Mouse (Mus musculus) thymus, adult 2 months (tissue): ENCODE results near the gene Tcf12. TPM values are rescaled to one million over a fixed set of nuclear protein-coding genes. Genes with fewer than 3 reads are reported as not detected.

Experiments
- DNase-seq: peaks from one replicate; pipeline ENCODE4 v3.0.0; 2021
- H3K27ac ChIP-seq: fragments of 200-500 bp; 2 replicates; pipeline ENCODE4 v1.5.1; 2012; ENCODE audit warnings: low read length, control low read depth; ENCODE audit not compliant: control insufficient read depth, insufficient read depth
- H3K27me3 ChIP-seq: fragments of 200-500 bp; 2 replicates; pipeline ENCODE4 v1.6.1; 2012; ENCODE audit warnings: mild to moderate bottlenecking, low read length, moderate library complexity, mixed read lengths; ENCODE audit not compliant: control insufficient read depth, insufficient read depth
- H3K36me3 ChIP-seq: fragments of 200-500 bp; 2 replicates; pipeline ENCODE4 v1.6.1; 2012; ENCODE audit warnings: mild to moderate bottlenecking, low read length, moderate library complexity; ENCODE audit not compliant: control insufficient read depth, insufficient read depth
- H3K4me1 ChIP-seq: fragments of 200-500 bp; replicated peaks from 2 replicates; pipeline ENCODE4 v1.6.1; 2012; ENCODE audit warnings: low read length; ENCODE audit not compliant: control insufficient read depth, insufficient read depth
- H3K4me3 ChIP-seq: fragments of 200-500 bp; 2 replicates; pipeline ENCODE4 v1.5.1; 2012; ENCODE audit warnings: mild to moderate bottlenecking, low read length, control low read depth, moderate library complexity; ENCODE audit not compliant: control insufficient read depth, insufficient read depth
- CTCF ChIP-seq: fragments of 200-500 bp; IDR thresholded peaks from 2 replicates; pipeline ENCODE4 v1.5.1; 2012; ENCODE audit warnings: mild to moderate bottlenecking, control low read depth, low read length, moderate library complexity, borderline replicate concordance; ENCODE audit not compliant: control insufficient read depth, poor library complexity, insufficient read depth; ENCODE audit errors: extremely low read depth
- POLR2A ChIP-seq: fragments of 200-500 bp; IDR thresholded peaks from 2 replicates; pipeline ENCODE4 v1.6.1; 2012; ENCODE audit warnings: mild to moderate bottlenecking, low read length, control low read depth, moderate library complexity; ENCODE audit not compliant: control insufficient read depth, poor library complexity, insufficient read depth; ENCODE audit errors: extremely low read depth
- WGBS: fragments of 180-500 bp; shearing (Covaris S2); methylation state at CpG from one replicate; pipeline ENCODE4 v1.1.7; 2018; 5-methylcytosine and 5-hydroxymethylcytosine counted together
- polyA plus RNA-seq: library from polyadenylated mRNA; depleted of rRNA; stranded (reverse); fragments of >200 nt; gene quantifications from 2 replicates; pipeline ENCODE4 v1.2.3, GENCODE M21; 2012

The Tcf12 gene
- polyA plus RNA-seq, 1 experiment: 416 TPM

DNA sequence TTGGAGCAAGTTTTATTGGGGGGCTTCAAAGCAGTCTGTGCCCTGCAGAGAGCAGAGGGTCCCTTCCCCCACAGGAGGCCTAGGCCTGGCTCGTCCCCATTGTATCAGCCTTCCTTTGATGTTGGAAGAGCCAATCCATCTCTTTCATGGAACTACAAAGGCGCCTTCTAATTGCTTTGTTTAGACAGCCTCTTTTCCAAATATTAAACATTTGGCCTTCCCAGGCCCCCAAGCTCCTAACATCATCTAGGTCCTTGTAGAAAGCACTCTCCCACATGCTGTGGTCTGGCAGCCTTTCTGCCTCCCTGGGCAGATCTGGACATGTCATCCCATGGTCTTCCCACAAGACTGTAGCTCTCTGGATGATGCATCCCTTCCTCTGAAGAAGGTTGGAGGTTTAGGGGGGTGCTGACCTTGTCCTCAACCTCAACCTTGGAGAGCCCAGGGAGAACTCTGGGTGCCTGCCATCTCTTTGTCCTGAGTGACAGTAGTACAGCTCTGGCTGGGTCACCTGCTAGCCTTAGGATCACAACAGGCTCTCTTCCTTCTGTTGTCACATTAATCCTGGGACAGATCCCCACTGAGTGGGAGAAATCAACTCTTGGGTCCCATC lies 276.4 kb downstream of the Tcf12 start:
- Histone ChIP-seq H3K4me3 (no peak overlapping the region), H3K36me3 (no peaks in the 10 kb centered on the region), H3K27ac (no peak overlapping the region), H3K27me3 (no peaks in the 10 kb centered on the region), H3K4me1 (no peaks in the 10 kb centered on the region; the same call in 1 of the 2 replicates)
- 94% methylated on average over 2 of the region's 2 CpGs for WGBS
- TF ChIP-seq POLR2A (no peak), CTCF (no peak)
- no peak for DNase-seq

DNA sequence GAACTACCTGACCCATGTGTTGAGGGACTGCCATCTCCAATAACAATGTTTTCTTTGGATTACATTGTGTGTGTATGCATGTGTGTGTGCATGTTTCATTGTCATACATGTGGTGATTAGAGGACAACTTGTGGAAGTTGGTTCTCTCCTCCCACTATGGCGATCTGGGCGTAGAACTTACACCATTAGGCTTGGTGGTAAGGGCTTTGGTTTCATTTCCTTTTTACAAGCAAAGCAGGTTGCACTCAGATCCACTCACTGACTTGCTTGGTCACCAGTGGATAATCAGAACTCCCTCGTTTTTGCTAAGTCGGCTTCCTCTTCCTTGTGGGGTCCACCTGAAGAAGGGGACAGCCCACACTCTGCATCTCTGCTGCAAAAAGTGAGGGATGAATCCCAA lies 277.0 kb downstream of the Tcf12 start:
- 52% methylated on average over 4 of the region's 4 CpGs for WGBS

DNA sequence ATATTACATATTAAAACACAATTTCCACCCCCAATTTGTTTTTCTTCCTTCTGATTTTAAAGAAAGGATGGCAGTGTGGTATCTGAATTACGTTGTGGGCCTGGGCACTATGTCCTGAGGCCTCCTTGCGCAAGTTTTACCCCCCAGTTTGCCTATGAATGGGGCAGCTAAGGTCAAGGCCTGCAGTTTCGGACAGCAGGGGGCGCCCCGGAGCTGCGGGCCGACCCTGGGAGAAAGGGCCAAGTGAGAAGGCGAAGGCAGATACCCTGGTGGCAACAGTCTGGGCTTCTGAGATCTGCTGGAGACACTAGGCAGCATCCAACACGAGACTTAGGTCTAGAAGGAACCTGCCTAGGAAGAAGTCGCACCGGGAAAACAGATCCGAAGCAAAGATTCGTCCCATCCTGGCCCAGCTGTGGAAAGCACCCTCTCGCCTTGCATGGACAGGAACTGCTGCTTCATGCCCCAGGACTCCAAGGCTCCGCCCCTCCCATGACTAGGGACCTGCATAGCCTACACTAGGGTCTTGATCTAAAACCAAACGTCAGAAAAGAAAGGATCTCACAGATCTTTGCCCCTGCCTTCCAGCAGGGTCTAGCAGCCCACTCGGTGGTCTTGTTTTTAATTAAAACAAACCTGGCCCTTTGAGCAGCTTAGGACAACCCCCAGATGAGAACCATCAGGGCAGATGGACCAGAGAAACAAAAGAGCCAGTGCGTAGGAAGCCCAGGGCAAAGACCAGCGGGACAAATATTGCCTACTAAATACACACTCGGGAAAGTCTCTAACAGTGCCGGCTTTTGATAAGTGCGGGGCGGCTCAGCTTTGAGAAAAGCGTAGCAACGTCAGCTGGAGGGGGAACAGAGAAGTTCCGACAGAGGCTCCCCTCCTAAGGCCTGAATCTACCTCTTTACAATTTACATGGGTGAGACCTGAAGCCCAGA lies 279.6 kb downstream of the Tcf12 start:
- Histone ChIP-seq H3K4me1 (no peaks in the 10 kb centered on the region; the same call in 1 of the 2 replicates), H3K36me3 (no peaks in the 10 kb centered on the region), H3K27me3 (no peaks in the 10 kb centered on the region), H3K27ac (no peak overlapping the region), H3K4me3 (no peak overlapping the region)
- peak; percentile 82 for DNase-seq
- 59% methylated on average over 26 of the region's 26 CpGs for WGBS
- TF ChIP-seq CTCF (peak; percentile 97), POLR2A (no peak)

More for the DNA sequence above, 277.0 kb downstream of the Tcf12 start:
- H3K4me3 ChIP-seq: no peak overlapping the region
- no peaks in the 10 kb centered on the region; the same call in 1 of the 2 replicates for H3K4me1 ChIP-seq
- H3K27me3 ChIP-seq: no peaks in the 10 kb centered on the region
- no peak for DNase-seq
- TF ChIP-seq CTCF: no peak
- no peak for TF ChIP-seq POLR2A
- H3K36me3 ChIP-seq: no peaks in the 10 kb centered on the region
- no peak overlapping the region for H3K27ac ChIP-seq

GRCm38 (mm10) chr9:71830994-71831393 lies 280.7 kb downstream of the Tcf12 start:
- no peak for DNase-seq
- WGBS: 92% methylated on average over 4 of the region's 4 CpGs
- no peaks in the 10 kb centered on the region for H3K36me3 ChIP-seq
- H3K4me1 ChIP-seq: no peaks in the 10 kb centered on the region; the same call in 1 of the 2 replicates
- H3K27ac ChIP-seq: no peak overlapping the region
- no peak overlapping the region for H3K4me3 ChIP-seq
- no peak for TF ChIP-seq POLR2A
- H3K27me3 ChIP-seq: no peaks in the 10 kb centered on the region

DNA sequence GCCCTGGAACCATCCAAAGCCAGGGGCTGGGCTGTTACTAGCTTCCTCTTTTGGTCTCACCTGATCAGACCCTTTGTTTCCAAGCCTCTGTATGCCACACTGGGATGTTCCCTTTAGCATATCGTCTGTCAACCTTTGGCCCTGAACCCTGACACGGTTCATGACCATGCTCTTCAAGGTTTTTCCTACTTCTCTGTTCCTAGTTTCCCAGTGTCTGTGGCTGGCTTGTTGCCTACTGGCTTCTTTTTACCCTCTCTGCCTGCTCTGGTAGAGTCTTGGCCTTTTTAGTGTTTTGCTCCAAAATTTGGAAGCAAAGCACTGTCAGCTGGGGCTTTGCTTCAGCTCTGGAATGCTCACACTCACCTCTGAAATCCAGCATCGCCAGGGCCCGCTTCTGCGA lies 281.3 kb downstream of the Tcf12 start:
- Histone ChIP-seq H3K27me3 (no peaks in the 10 kb centered on the region), H3K36me3 (no peaks in the 10 kb centered on the region)

DNA sequence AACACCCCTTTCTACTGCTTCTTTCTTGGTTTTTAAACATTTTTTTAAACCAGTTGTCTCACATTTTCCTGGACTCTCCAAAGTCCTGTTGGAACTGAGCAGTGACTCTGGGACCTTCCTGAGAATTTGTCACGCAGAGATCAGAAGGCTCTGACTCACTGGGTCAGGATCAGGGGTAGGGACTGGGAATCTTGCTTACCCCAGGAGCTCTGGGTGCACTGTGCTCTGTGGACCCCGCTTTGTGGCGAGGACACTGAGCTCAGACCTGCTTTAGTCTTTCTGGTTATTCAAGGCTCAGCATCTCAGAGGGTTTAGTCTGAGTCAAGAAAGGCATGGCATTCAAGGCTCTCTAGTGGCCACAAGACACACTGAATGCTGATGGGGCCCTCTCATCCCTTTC lies 281.9 kb downstream of the Tcf12 start:
- TF ChIP-seq CTCF: no peak
- TF ChIP-seq POLR2A: no peak
- Histone ChIP-seq H3K4me1 (no peaks in the 10 kb centered on the region; the same call in 1 of the 2 replicates), H3K27ac (no peak overlapping the region), H3K4me3 (no peak overlapping the region), H3K36me3 (no peaks in the 10 kb centered on the region), H3K27me3 (no peaks in the 10 kb centered on the region)
- WGBS: 92% methylated on average over 3 of the region's 3 CpGs
- no peak for DNase-seq

More for the DNA sequence above, 281.3 kb downstream of the Tcf12 start:
- TF ChIP-seq CTCF (no peak), POLR2A (no peak)
- H3K4me3 ChIP-seq: no peak overlapping the region
- no peak for DNase-seq
- H3K27ac ChIP-seq: no peak overlapping the region
- H3K4me1 ChIP-seq: no peaks in the 10 kb centered on the region; the same call in 1 of the 2 replicates
- WGBS: 92% methylated on average over 5 of the region's 5 CpGs

DNA sequence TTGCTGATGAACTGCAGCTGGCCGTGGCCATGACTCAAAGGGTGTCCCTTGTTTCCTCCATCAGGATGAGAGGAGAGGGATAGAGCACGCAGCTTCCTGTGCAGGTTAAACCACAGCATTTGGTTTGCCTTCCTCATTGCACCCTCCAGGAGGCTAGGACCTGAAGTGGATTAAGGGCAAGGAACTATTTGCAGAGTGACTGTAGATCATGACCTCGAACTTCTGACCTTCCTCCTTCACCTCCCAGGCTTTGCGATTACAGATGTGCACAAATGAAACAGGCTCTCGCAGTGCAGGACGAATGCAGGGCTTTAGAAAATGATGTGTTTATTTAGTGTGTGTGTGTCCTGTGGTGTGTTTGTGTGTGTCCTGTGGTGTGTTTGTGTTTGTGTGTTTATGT lies 282.5 kb downstream of the Tcf12 start:
- no peak for DNase-seq
- Histone ChIP-seq H3K27ac (no peak overlapping the region), H3K4me3 (no peak overlapping the region), H3K4me1 (no peaks in the 10 kb centered on the region; the same call in 1 of the 2 replicates), H3K36me3 (no peaks in the 10 kb centered on the region), H3K27me3 (no peaks in the 10 kb centered on the region)
- TF ChIP-seq POLR2A: no peak
- TF ChIP-seq CTCF: no peak
- 51% methylated on average over 6 of the region's 6 CpGs for WGBS
